Mouse (Mus musculus): ENCODE measurements around the gene Vsx1. TPM values are rescaled to one million over a fixed set of nuclear protein-coding genes. Genes with fewer than 3 reads are reported as not detected.

The Vsx1 gene
- total and polyA plus RNA-seq, 3 experiments, result 0.10 to 0.14 TPM; not detected in 1

GRCm38 (mm10) chr2:150678392-150678791, 10.8 kb downstream of the Vsx1 start:
- no peaks in the 10 kb centered on the region for H3K79me2 ChIP-seq (replicated peaks; ENCODE audit: control insufficient read depth, insufficient read depth, low read length)
- intact Hi-C loops (cut with DNase I), result loop anchor here (2.0 to 5.0 kb wide), 4 partner anchors 70 to 322 kb away; partner anchors contain the start of genes Entpd6 and Gins1
- no peaks in the 10 kb centered on the region for H3K36me3 ChIP-seq (ENCODE audit: control insufficient read depth, insufficient read depth, low read length)
- DNase-seq, result peak; percentile 63 to 76
- TF ChIP-seq POLR2A (IDR thresholded peaks at IDR 0.05; ENCODE audit: insufficient read depth, low read depth, low read length), result no peak
- peak; percentile 97 for TF ChIP-seq CTCF (IDR thresholded peaks at IDR 0.05)
- TF ChIP-seq EP300 (IDR thresholded peaks at IDR 0.05; ENCODE audit: insufficient read depth, low read depth, low read length), result 0 out of 2 replicates have a peak, but pooled peaks have one; percentile 37
- no peak overlapping the region for H3K9ac ChIP-seq (ENCODE audit: low read depth, low read length)
- no peak overlapping the region for H3K27ac ChIP-seq
- 2% methylated on average over 3 of the region's 3 CpGs for WGBS
- 0 out of 2 replicates have a peak, but pooled peaks cover 1% of the 10 kb centered on the region for H3K4me1 ChIP-seq (ENCODE audit: control insufficient read depth, insufficient read depth, low read length)
- H3K27me3 ChIP-seq (ENCODE audit: control insufficient read depth, insufficient read depth, low read length), result no peaks in the 10 kb centered on the region
- H3K4me3 ChIP-seq, result no peak overlapping the region

- 18% methylated on average over 1 of the region's 1 CpGs for WGBS
- peaks cover 1% of the 10 kb centered on the region; the same call in 1 of the 2 replicates for H3K4me1 ChIP-seq (ENCODE audit: control insufficient read depth, insufficient read depth, low read length)
- no peak overlapping the region for H3K4me3 ChIP-seq
- no peaks in the 10 kb centered on the region for H3K27me3 ChIP-seq (ENCODE audit: control insufficient read depth, insufficient read depth, low read length)
- H3K27ac ChIP-seq, result no peak overlapping the region
- TF ChIP-seq CTCF (IDR thresholded peaks at IDR 0.05) (no peak), POLR2A (IDR thresholded peaks at IDR 0.05; ENCODE audit: insufficient read depth, low read depth, low read length) (no peak)
- intact Hi-C loops (cut with DNase I), result loop anchor here (1.0 to 5.0 kb wide), 4 partner anchors 66 to 232 kb away; partner anchors contain the start of gene Gins1
- no peak overlapping the region for H3K9ac ChIP-seq (ENCODE audit: low read depth, low read length)
- no peaks in the 10 kb centered on the region for H3K36me3 ChIP-seq (ENCODE audit: control insufficient read depth, insufficient read depth, low read length)
- no peaks in the 10 kb centered on the region for H3K79me2 ChIP-seq (replicated peaks; ENCODE audit: control insufficient read depth, insufficient read depth, low read length)
- DNase-seq, result no peak
Observed at GRCm38 (mm10) chr2:150675525-150675924, 13.6 kb downstream of the Vsx1 start.

GRCm38 (mm10) chr2:150674900-150675299, 14.3 kb downstream of the Vsx1 start:
- peak; percentile 63 to 65 for DNase-seq
- WGBS, result 2% methylated on average over 2 of the region's 2 CpGs
- Histone ChIP-seq H3K4me3 (no peak overlapping the region), H3K27me3 (ENCODE audit: control insufficient read depth, insufficient read depth, low read length) (no peaks in the 10 kb centered on the region), H3K79me2 (replicated peaks; ENCODE audit: control insufficient read depth, insufficient read depth, low read length) (no peaks in the 10 kb centered on the region), H3K9ac (ENCODE audit: low read depth, low read length) (no peak overlapping the region), H3K4me1 (ENCODE audit: control insufficient read depth, insufficient read depth, low read length) (peaks cover 1% of the 10 kb centered on the region; the same call in 1 of the 2 replicates), H3K27ac (no peak overlapping the region), H3K36me3 (ENCODE audit: control insufficient read depth, insufficient read depth, low read length) (no peaks in the 10 kb centered on the region)
- intact Hi-C loops (cut with DNase I), result loop anchor here (1.0 to 5.0 kb wide), 4 partner anchors 66 to 232 kb away; partner anchors contain the start of gene Gins1
- TF ChIP-seq POLR2A (IDR thresholded peaks at IDR 0.05; ENCODE audit: insufficient read depth, low read depth, low read length), result no peak
- peak; percentile 84 for TF ChIP-seq CTCF (IDR thresholded peaks at IDR 0.05)
- TF ChIP-seq EP300 (IDR thresholded peaks at IDR 0.05; ENCODE audit: insufficient read depth, low read depth, low read length), result 0 out of 2 replicates have a peak, but pooled peaks have one; percentile 59

- Histone ChIP-seq H3K79me2 (replicated peaks; ENCODE audit: control insufficient read depth, insufficient read depth, low read length) (no peaks in the 10 kb centered on the region), H3K4me1 (ENCODE audit: control insufficient read depth, insufficient read depth, low read length) (peaks cover 3% of the 10 kb centered on the region), H3K27me3 (ENCODE audit: control insufficient read depth, insufficient read depth, low read length) (no peaks in the 10 kb centered on the region), H3K36me3 (ENCODE audit: control insufficient read depth, insufficient read depth, low read length) (no peaks in the 10 kb centered on the region), H3K27ac (no peak overlapping the region), H3K4me3 (no peak overlapping the region), H3K9ac (ENCODE audit: low read depth, low read length) (no peak overlapping the region)
- intact Hi-C loops (cut with DNase I), result loop anchor here (2.0 kb wide), 1 partner anchor 115 kb away; no protein-coding TSS in a partner anchor
- WGBS, result 72% methylated on average over 11 of the region's 11 CpGs
- peak in 1 of 2 experiments; percentile 42 for DNase-seq
- TF ChIP-seq POLR2A (IDR thresholded peaks at IDR 0.05; ENCODE audit: insufficient read depth, low read depth, low read length), result no peak
- no peak for TF ChIP-seq CTCF (IDR thresholded peaks at IDR 0.05)
- no peak for TF ChIP-seq EP300 (IDR thresholded peaks at IDR 0.05; ENCODE audit: insufficient read depth, low read depth, low read length)
Observed at GRCm38 (mm10) chr2:150673929-150674328, 15.2 kb downstream of the Vsx1 start.

GRCm38 (mm10) chr2:150671609-150672290, 17.4 kb downstream of the Vsx1 start:
- Histone ChIP-seq H3K36me3 (ENCODE audit: control insufficient read depth, insufficient read depth, low read length) (no peaks in the 10 kb centered on the region), H3K4me1 (ENCODE audit: control insufficient read depth, insufficient read depth, low read length) (peaks cover 5% of the 10 kb centered on the region), H3K27me3 (ENCODE audit: control insufficient read depth, insufficient read depth, low read length) (no peaks in the 10 kb centered on the region), H3K27ac (no peak overlapping the region), H3K9ac (ENCODE audit: low read depth, low read length) (no peak overlapping the region), H3K4me3 (no peak overlapping the region), H3K79me2 (replicated peaks; ENCODE audit: control insufficient read depth, insufficient read depth, low read length) (no peaks in the 10 kb centered on the region; the same call in 1 of the 2 replicates)
- DNase-seq, result no peak
- 67% methylated on average over 8 of the region's 8 CpGs for WGBS
- intact Hi-C loops (cut with DNase I), result no loop called here
- TF ChIP-seq CTCF (IDR thresholded peaks at IDR 0.05) (no peak), POLR2A (IDR thresholded peaks at IDR 0.05; ENCODE audit: insufficient read depth, low read depth, low read length) (no peak), EP300 (IDR thresholded peaks at IDR 0.05; ENCODE audit: insufficient read depth, low read depth, low read length) (no peak)

GRCm38 (mm10) chr2:150670926-150671325, 18.2 kb downstream of the Vsx1 start:
- Histone ChIP-seq H3K27ac (no peak overlapping the region), H3K4me1 (ENCODE audit: control insufficient read depth, insufficient read depth, low read length) (peaks cover 7% of the 10 kb centered on the region), H3K36me3 (ENCODE audit: control insufficient read depth, insufficient read depth, low read length) (no peaks in the 10 kb centered on the region), H3K9ac (ENCODE audit: low read depth, low read length) (no peak overlapping the region), H3K27me3 (ENCODE audit: control insufficient read depth, insufficient read depth, low read length) (no peaks in the 10 kb centered on the region), H3K79me2 (replicated peaks; ENCODE audit: control insufficient read depth, insufficient read depth, low read length) (no peaks in the 10 kb centered on the region; the same call in 1 of the 2 replicates), H3K4me3 (no peak overlapping the region)
- intact Hi-C loops (cut with DNase I), result no loop called here
- DNase-seq, result no peak
- WGBS, result 80% methylated on average over 1 of the region's 1 CpGs
- no peak for TF ChIP-seq POLR2A (IDR thresholded peaks at IDR 0.05; ENCODE audit: insufficient read depth, low read depth, low read length)
- no peak for TF ChIP-seq CTCF (IDR thresholded peaks at IDR 0.05)
- TF ChIP-seq EP300 (IDR thresholded peaks at IDR 0.05; ENCODE audit: insufficient read depth, low read depth, low read length), result no peak

Measured in heart, adult 2 months (tissue).